Mouse (Mus musculus): ENCODE measurements around the gene Lrba. TPM values are rescaled to one million over a fixed set of nuclear protein-coding genes. Genes with fewer than 3 reads are reported as not detected.

Lrba gene
- polyA plus RNA-seq, 1 experiment: 5.6 TPM

DNA sequence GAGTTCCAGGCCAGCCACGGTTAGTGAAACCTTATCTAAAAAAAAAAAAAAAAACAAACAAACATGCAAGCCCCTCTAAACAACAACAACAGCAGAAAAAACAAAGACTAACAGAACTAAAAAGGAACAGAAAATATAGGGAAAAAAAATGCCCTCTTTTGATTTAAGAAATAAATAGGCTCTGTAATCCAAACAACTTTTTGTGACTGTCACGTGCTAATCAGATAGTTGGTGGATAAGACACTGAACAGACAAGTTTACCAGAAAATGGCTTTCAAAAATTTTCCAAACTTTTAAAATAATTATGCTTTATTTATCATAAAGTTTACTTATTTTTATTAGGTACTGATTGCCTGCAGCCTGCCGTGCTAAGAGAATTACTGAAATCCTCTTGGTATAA, 13.5 kb upstream of the Lrba start:
- Histone ChIP-seq H3K4me2 (ENCODE audit: low read depth) (no peak overlapping the region), H3ac (ENCODE audit: control insufficient read depth, insufficient read length) (no peak overlapping the region), H3K27me3 (ENCODE audit: control insufficient read depth, insufficient read depth, insufficient read length) (peaks cover 4% of the 10 kb centered on the region), H3K79me2 (ENCODE audit: control insufficient read depth, insufficient read depth) (no peaks in the 10 kb centered on the region), H3K4me3 (no peak overlapping the region), H3K36me3 (ENCODE audit: control insufficient read depth, insufficient read depth) (no peaks in the 10 kb centered on the region)
- TF ChIP-seq TCF12 (IDR thresholded peaks at IDR 0.05; ENCODE audit: insufficient read depth, poor library complexity, severe bottlenecking) (no peak), MYOG (IDR thresholded peaks at IDR 0.05; ENCODE audit: control insufficient read depth in 1 of 3, insufficient read depth in 1 of 3, insufficient read length in 2 of 3, low read depth in 2 of 3) (no peak), REST (IDR thresholded peaks at IDR 0.05; ENCODE audit: insufficient read depth, insufficient read length) (no peak)

DNA sequence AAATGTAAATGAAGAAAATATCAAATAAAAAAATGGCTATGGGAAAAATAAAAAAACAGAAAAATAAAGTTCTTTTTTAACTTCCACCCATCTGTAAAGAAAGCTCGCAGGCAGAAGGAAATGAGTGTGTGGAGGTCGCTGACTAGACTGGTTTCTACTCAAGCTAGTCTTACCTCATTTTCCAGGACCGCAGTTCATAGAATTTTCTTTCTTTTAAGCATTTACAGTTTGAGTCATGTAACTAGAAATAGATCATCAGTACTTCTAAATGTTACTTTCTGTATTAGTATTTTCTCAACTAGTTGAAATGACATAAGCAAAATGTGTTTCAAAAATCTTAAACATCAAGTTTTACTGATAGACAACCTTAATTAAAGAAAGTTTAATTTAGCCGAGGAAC, 10.2 kb upstream of the Lrba start:
- Histone ChIP-seq H3K4me2 (ENCODE audit: low read depth) (no peak overlapping the region), H3K36me3 (ENCODE audit: control insufficient read depth, insufficient read depth) (no peaks in the 10 kb centered on the region), H3K4me3 (no peak overlapping the region), H3ac (ENCODE audit: control insufficient read depth, insufficient read length) (no peak overlapping the region), H3K27me3 (ENCODE audit: control insufficient read depth, insufficient read depth, insufficient read length) (no peaks in the 10 kb centered on the region), H3K79me2 (ENCODE audit: control insufficient read depth, insufficient read depth) (no peaks in the 10 kb centered on the region)
- TF ChIP-seq CEBPB (IDR thresholded peaks at IDR 0.05; ENCODE audit: insufficient read depth, poor library complexity, severe bottlenecking) (no peak), TCF3 (IDR thresholded peaks at IDR 0.05; ENCODE audit: insufficient read length, low read depth) (no peak)

DNA sequence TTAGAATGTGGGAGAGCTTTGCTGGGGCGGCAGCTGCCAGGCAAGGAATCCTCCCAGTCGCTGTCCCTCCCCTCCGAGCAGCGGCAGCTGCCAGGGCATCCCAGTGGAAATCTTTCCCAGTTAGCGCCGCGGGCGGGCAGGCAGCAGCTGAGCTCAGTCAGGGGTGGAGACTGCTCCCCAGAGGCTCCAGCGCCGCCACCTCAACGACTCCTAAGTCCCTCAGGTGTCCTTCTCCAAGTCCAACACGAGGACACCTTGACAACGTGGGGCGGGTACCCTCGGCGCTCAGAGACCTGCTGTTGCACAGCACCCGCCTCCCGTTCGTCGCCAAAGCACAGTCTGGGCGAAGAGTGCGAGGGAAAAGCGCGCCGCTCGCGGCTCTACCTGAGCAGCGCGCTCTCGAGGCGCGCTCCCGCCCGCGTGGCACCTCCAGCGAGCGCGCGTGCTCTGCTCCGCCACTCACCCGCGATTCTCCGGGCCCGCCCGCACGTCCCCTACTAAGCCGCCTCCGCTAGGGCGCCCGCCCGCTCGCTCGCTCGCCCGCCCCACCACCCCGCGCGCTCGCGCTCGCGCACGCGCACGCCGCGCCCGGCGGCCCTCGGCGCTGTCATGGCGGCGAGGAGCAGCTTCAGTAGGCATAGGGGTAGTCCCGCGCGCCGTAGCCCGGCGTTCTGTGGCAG, 706 bp upstream of the Lrba start:
- TF ChIP-seq POLR2AphosphoS2 (IDR thresholded peaks at IDR 0.05; ENCODE audit: insufficient read length, low read depth): peak; percentile 75
- peak; percentile 87 for TF ChIP-seq POLR2A (IDR thresholded peaks at IDR 0.05; ENCODE audit: insufficient read length, low read depth)
- peak; percentile 94 to 98 (median 96) for TF ChIP-seq MYOG (IDR thresholded peaks at IDR 0.05; ENCODE audit: control insufficient read depth in 1 of 3, insufficient read depth in 1 of 3, insufficient read length in 2 of 3, low read depth in 2 of 3)
- TF ChIP-seq TCF12 (IDR thresholded peaks at IDR 0.05; ENCODE audit: insufficient read depth, poor library complexity, severe bottlenecking): peak; percentile 81
- TF ChIP-seq E2F4 (IDR thresholded peaks at IDR 0.05; ENCODE audit: insufficient read depth): no peak
- TF ChIP-seq MAX (IDR thresholded peaks at IDR 0.05; ENCODE audit: low read depth): no peak
- TF ChIP-seq MYOD1 (IDR thresholded peaks at IDR 0.05; ENCODE audit: control insufficient read depth in 1 of 3, insufficient read length in 2 of 3, low read depth in 2 of 3): peak in 2 of 3 experiments; percentile 94
- TF ChIP-seq TCF3 (IDR thresholded peaks at IDR 0.05; ENCODE audit: insufficient read length, low read depth): peak; percentile 85
- peak overlapping the region; percentile 47 for H3K4me3 ChIP-seq
- peak overlapping the region; percentile 47 for H3K4me2 ChIP-seq (ENCODE audit: low read depth)

GRCm38 (mm10) chr3:86224314-86224563, 241 bp upstream of the Lrba start:
- Histone ChIP-seq H3K4me2 (ENCODE audit: low read depth) (peak overlapping the region; percentile 82), H3K4me3 (peak overlapping the region; percentile 47), H3ac (ENCODE audit: control insufficient read depth, insufficient read length) (peak overlapping the region; percentile 76), H3K27me3 (ENCODE audit: control insufficient read depth, insufficient read depth, insufficient read length) (no peaks in the 10 kb centered on the region), H3K79me2 (ENCODE audit: control insufficient read depth, insufficient read depth) (no peaks in the 10 kb centered on the region), H3K36me3 (ENCODE audit: control insufficient read depth, insufficient read depth) (no peaks in the 10 kb centered on the region)
- TF ChIP-seq MYOG (IDR thresholded peaks at IDR 0.05; ENCODE audit: control insufficient read depth in 1 of 3, insufficient read depth in 1 of 3, insufficient read length in 2 of 3, low read depth in 2 of 3) (peak in 1 of 3 experiments; percentile 1), POLR2AphosphoS2 (IDR thresholded peaks at IDR 0.05; ENCODE audit: insufficient read length, low read depth) (no peak)

More for the DNA sequence above, 706 bp upstream of the Lrba start:
- Histone ChIP-seq H3ac (ENCODE audit: control insufficient read depth, insufficient read length) (peak overlapping the region; percentile 76), H3K27me3 (ENCODE audit: control insufficient read depth, insufficient read depth, insufficient read length) (no peaks in the 10 kb centered on the region), H3K36me3 (ENCODE audit: control insufficient read depth, insufficient read depth) (no peaks in the 10 kb centered on the region), H3K79me2 (ENCODE audit: control insufficient read depth, insufficient read depth) (no peaks in the 10 kb centered on the region)

- H3K36me3 ChIP-seq (ENCODE audit: control insufficient read depth, insufficient read depth): no peaks in the 10 kb centered on the region
- H3K4me2 ChIP-seq (ENCODE audit: low read depth): no peak overlapping the region
- TF ChIP-seq MYOD1 (IDR thresholded peaks at IDR 0.05; ENCODE audit: control insufficient read depth in 1 of 3, insufficient read length in 2 of 3, low read depth in 2 of 3) (no peak), MYOG (IDR thresholded peaks at IDR 0.05; ENCODE audit: control insufficient read depth in 1 of 3, insufficient read depth in 1 of 3, insufficient read length in 2 of 3, low read depth in 2 of 3) (no peak), TCF12 (IDR thresholded peaks at IDR 0.05; ENCODE audit: insufficient read depth, poor library complexity, severe bottlenecking) (no peak)
- no peaks in the 10 kb centered on the region for H3K27me3 ChIP-seq (ENCODE audit: control insufficient read depth, insufficient read depth, insufficient read length)
- no peaks in the 10 kb centered on the region for H3K79me2 ChIP-seq (ENCODE audit: control insufficient read depth, insufficient read depth)
- H3ac ChIP-seq (ENCODE audit: control insufficient read depth, insufficient read length): no peak overlapping the region
- H3K4me3 ChIP-seq: no peak overlapping the region
These were observed 7.1 kb downstream of the Lrba start for GRCm38 (mm10) chr3:86231532-86232086.

DNA sequence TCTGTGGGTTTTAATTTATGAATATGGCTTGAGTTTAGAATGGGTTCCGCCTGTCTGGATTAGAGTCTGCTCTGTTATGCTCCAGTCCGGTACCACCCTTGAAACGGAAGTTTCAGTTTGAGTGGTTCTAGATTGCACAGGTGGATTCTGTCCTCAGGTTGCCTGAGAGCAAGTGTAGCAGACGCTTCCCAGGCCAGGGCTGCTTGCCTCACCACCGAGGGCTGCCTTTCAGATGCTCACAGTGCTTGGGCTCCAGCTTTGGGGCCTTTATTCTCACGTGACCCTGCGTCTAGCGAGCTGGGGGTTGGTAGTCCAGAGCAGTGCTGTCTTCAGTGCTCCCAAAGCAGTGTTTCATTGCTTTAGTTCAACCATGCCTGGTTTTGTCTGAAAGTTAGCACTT, 22.7 kb downstream of the Lrba start:
- Histone ChIP-seq H3K79me2 (ENCODE audit: control insufficient read depth, insufficient read depth) (no peaks in the 10 kb centered on the region), H3K27me3 (ENCODE audit: control insufficient read depth, insufficient read depth, insufficient read length) (no peaks in the 10 kb centered on the region), H3K4me2 (ENCODE audit: low read depth) (no peak overlapping the region), H3ac (ENCODE audit: control insufficient read depth, insufficient read length) (no peak overlapping the region), H3K36me3 (ENCODE audit: control insufficient read depth, insufficient read depth) (no peaks in the 10 kb centered on the region), H3K4me3 (no peak overlapping the region)
- no peak for TF ChIP-seq REST (IDR thresholded peaks at IDR 0.05; ENCODE audit: insufficient read depth, insufficient read length)
- no peak for TF ChIP-seq POLR2A (IDR thresholded peaks at IDR 0.05; ENCODE audit: insufficient read length, low read depth)
- no peak for TF ChIP-seq POLR2AphosphoS2 (IDR thresholded peaks at IDR 0.05; ENCODE audit: insufficient read length, low read depth)
- no peak for TF ChIP-seq MAX (IDR thresholded peaks at IDR 0.05; ENCODE audit: low read depth)
- TF ChIP-seq CEBPB (IDR thresholded peaks at IDR 0.05; ENCODE audit: insufficient read depth, poor library complexity, severe bottlenecking): no peak
- TF ChIP-seq USF1 (IDR thresholded peaks at IDR 0.05; ENCODE audit: low read depth): no peak
- no peak for TF ChIP-seq TCF3 (IDR thresholded peaks at IDR 0.05; ENCODE audit: insufficient read length, low read depth)
- TF ChIP-seq SRF (IDR thresholded peaks at IDR 0.05; ENCODE audit: control insufficient read depth, insufficient read length, low read depth): no peak
- TF ChIP-seq MYOD1 (IDR thresholded peaks at IDR 0.05; ENCODE audit: control insufficient read depth in 1 of 3, insufficient read length in 2 of 3, low read depth in 2 of 3): no peak
- no peak for TF ChIP-seq MYOG (IDR thresholded peaks at IDR 0.05; ENCODE audit: control insufficient read depth in 1 of 3, insufficient read depth in 1 of 3, insufficient read length in 2 of 3, low read depth in 2 of 3)
- no peak for TF ChIP-seq TCF12 (IDR thresholded peaks at IDR 0.05; ENCODE audit: insufficient read depth, poor library complexity, severe bottlenecking)
- no peak for TF ChIP-seq E2F4 (IDR thresholded peaks at IDR 0.05; ENCODE audit: insufficient read depth)
